Mouse (Mus musculus) kidney, postnatal 4 days (tissue): ENCODE results near the gene Mff.

Experiments used
- DNase-seq, 2 experiments: peaks; one replicate each; pipeline ENCODE4 v3.0.0; 2021; ENCODE audit warnings: mixed read lengths in 2 of 2

Gene Mff

DNA sequence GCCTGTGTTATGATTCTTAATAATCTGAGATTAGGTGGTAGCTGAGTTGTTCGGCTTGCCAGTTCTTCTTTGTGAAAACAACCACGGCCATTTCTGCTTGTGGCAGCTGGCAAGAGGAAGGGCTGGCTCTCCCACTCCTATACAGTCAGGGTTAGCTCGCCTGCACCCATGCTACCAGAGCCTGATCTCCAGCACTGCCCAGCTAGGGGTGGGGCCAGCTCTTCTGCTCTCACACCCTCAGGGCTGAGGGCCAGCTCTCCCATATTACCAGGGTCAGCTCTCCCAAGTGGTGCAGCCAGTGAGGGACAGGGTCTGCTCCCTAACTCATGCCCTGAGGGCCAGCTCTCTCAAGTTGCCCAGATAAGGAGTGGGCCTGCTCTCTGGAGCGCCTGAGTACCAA is 47.7 kb downstream of the Mff start:
- DNase-seq: no peak

DNA sequence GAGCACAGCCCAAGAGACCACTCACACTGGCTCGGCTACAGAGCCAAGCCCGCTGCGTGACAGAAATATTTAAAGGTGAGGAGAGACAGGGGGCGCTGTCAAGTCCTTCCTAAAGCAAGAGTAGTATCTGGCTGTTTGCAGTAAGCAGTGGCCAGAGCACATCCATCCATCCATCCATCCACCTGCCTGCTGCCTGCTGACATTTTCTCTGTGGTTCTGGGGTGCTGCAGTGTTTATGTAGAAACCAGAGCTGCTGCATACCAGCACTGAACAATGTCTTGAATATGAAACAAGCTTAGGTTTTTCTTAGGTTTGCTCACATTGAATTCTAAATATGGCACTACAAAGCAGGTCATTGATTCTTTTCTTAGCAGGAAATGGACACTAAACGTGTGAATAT is 48.5 kb downstream of the Mff start:
- DNase-seq: no peak

DNA sequence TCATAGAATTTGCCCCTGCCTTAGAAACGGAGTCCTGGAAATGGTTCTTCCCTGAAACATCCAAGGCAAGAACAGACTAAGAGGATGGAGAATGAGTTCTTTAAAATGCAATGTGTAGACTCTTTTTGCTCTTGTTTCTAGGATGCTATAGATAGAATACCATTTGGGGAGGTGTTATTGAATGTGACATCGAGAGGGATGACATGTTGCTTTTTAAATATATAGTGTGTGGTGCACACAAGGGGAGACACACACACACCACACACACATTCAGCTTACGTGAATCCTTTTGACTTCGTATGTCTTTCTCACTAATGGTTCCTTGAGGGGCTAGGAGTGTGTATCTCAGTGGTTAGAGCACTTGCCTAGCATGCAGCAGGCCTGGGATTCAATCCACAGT is 50.6 kb downstream of the Mff start:
- DNase-seq: no peak

DNA sequence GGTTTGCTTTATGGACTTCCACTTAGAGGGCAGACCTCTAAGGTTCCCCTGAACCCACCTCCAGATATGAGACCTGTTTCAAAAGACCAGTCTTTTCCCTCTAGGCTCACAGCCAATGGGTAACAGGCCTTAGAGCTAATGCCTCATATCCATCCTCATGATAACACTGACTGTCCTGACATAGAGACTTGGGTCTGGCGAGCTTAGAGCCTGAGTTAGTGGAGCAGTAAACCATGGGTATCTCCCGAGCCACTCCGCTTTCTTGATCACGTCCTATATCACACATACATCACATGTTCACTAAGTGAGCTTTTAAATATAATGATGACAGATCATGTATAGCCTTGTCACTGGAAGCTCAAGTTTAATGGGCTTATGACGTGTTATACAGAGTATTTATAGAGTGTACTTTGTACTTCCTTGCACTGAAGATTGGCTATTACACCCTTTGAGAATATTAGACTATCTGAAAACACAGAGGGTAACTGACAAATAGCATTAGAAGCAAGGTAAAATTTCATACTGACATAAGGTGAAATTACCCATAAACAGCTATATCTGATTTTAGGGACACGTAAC is 54.8 kb downstream of the Mff start:
- DNase-seq: no peak

DNA sequence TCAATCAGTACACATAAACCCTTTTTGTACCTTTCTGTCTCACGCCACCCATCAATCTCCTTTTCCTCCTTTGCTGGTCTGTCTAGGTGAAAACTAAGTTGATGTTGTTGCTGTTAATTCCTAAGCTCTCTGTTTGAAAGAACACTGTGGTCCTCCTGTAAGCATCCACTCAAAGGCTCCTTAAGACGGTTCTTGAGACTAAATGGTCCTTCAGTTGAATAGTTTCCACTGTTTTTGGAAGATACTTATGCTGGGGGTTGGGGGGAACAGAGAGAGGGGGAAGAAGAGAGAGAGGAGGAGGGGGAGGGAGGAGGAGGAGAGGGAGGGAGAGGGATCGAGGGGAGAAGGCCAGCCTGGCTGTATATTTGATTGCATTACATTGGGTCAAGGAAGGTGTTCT is 58.9 kb downstream of the Mff start:
- DNase-seq: no peak

DNA sequence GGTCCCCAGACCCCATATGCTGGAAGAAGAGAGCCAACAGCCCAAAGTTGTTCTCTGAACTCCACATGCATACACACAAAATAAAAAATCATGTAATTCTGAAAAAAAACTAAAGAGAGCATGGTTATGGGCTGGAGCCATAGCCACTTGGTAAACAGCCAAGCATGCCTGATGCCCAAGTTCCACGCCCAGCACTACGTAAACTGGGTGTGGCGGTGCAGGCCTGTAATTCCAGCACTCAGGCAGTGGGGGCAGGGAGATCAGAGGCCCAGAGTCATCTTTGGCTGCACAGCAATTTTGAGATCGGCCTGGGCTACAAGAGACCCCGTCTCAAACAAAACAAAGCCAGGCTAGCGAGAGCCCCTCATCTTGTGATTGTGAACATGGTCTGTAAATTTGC is 60.9 kb downstream of the Mff start:
- DNase-seq: no peak

DNA sequence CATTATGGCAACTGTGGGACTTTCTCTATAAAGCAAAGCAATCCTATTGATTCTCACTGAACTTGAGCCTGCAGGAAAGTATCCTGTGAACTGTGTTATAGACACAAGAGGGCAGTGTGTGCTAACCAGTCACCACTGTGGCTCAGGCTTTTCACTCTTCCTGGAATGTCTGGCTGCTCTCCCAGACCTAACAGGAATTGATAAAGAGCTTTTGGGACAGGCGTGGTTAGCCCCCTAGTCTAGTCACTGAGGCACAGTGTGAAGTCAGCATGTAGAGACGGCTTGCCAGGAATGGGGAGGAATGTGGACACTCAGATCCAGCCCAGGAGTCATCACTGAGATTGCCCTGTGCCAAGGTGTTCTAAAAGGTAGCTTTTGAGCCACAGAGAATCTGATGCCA is 62.7 kb downstream of the Mff start:
- peak; percentile 61 to 74 for DNase-seq

DNA sequence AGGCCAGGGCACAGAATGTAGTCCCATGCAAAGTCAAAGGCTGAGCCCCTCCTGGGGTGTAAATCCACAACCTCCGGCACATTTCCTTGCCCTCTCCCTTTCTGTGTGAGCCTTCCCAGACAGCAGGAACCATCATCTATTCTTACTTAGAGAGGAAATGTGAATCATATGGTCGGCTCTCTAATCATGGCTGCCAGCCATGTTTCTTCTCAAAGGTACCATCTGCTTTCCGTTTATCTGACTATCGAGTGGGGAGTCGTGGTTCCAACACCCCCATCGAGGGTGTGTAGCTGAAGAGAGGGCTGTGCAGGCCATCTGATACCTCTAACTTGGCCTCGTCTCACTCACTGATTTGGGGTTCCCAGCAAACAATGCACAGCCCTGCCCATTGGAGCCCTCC is 63.4 kb downstream of the Mff start:
- no peak for DNase-seq

DNA sequence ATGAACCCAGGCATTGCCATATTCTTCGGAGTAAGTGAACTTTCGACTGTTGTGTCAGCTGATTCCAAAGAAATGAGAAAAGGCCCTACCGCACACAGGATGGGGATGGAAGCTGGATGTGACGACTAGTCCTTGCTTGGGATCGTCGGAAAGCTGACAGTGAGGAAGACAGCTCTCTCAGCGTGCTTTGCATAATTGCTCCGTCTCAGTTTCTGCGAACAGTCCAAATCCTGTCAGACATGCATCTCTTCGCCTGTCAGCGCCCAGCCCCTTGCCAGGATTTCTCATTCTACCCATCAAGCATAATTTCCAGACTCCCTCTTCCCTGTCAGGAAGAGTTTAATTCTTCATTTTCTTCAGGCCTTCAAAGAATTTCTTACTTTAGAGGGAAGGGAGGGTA is 66.4 kb downstream of the Mff start:
- DNase-seq: no peak

DNA sequence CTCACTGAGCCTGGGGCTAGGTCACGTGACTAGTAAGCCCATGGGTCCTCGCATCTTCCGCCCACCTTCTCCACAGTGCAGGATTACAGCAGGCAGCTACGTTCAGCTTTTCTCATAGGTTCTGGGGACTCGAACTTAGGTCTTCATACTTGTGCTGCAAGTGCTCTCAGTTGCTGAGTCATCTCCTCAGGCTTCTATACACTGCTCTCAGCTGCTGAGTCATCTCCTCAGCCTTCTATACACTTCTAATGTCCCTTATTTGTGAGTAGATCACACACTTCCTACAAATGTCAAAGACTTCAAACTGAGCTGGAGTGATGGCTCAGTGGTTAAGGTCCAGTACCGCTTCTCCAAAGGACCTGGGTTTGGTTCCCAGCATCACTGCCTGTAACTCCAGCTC is 67.5 kb downstream of the Mff start:
- no peak for DNase-seq

DNA sequence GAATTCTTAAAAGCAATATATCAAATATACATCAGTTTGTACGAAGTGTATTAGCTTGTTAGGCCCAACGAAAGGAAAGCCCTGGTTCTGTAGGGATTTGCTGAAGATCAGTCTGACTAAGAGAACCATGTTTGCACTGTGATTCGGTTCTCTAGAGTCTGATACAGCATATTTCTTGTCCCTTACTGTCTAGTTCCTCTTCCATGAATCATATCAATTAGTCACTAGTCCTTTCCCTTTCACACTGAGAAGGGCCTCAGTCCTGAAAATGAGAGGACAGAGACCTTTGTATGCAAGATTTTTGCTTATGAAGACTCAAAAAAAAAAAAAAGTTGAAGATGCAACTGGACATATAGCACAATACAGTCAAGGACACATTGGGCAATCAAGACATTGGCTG is 68.4 kb downstream of the Mff start:
- no peak for DNase-seq

DNA sequence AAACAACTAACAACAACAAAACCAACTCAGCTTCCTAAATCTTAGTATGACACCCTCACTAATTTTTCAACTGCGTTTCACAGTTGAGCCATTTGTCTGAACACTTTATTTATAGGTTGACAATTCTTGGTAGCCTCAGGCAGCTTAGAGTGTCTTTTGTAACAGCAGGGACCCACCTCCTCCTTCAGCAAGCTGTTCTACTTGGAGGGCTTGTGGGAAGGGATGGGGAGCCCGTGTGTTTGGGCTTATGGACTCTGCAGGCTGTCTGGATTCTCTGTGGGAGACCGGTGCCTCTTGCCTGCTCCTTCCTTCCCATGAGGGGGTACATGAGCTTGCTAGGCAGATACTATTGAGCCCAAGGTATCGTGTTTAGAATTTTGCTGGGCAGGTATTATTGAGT is 69.3 kb downstream of the Mff start:
- no peak for DNase-seq

DNA sequence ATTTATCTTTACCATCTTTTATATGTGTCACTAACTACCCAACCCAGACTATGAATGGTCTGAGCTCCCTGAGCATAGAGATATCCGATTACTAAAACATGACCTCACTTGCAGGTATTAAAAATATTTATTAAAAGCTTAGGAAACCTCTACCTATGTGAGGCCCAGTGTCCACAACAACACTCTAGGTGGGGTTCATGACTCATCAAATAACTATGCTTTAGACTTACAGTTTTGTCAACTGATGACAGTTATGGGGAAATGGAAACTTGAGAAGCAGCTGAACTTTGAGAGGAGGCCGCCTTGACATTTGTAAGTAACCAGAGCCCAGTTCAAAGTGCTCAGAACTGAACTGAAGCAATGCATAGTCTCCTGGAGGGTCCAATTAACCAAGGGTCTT is 70.5 kb downstream of the Mff start:
- DNase-seq: no peak

DNA sequence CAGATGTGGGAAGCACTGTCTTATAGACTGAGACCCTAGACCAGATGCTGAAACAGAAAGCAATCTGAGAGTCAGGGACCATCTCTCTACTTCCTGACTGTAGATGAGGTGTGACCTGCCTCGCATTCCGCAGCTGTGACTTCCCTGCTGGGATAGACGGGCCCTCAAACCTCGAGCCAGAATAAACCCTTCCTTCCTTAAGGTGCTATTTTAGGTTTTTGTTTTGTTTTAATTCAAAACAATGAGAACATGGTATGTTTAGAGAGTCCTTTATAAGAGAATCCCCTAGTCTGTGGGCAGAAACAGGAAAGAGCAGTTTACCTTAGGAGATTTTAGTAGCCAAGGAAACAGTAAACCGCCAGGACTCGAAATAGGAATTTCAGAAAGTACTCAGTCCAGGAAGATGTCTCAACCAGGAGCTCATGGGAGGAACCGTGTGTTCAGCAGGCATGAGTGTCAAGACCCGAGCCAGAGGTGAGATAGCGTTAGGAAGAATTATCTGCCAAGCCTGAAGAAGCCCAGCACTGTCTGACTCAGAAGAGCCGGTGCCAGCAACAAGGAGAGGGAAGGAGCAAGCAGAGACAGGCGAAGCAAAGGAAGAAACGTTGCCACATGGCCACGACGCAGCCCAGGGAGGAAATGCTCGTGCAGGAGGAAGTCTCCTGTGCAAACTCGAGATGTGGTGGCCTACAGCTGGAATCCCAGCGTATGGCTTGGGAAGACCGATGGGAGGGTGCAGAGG is 71.2 kb downstream of the Mff start:
- no peak for DNase-seq

DNA sequence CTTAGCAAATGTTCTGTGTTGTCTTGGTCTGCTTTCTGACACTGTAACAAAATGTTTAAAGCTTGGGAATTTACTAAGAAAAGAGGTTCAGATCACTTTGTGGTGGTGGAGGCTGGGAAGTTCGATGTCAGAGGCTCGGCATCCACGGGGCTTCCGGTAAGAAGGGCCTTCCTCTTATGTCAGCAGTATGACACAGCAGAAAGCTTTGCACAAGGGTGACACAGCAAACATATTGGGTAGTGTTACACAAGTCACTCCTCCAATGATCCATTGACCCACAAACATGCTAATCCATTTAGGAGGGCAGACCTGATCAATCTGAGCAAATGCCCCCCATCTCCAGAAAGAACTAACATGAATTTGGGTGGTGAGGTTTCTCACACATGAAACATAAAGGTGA is 72.4 kb downstream of the Mff start:
- no peak for DNase-seq

DNA sequence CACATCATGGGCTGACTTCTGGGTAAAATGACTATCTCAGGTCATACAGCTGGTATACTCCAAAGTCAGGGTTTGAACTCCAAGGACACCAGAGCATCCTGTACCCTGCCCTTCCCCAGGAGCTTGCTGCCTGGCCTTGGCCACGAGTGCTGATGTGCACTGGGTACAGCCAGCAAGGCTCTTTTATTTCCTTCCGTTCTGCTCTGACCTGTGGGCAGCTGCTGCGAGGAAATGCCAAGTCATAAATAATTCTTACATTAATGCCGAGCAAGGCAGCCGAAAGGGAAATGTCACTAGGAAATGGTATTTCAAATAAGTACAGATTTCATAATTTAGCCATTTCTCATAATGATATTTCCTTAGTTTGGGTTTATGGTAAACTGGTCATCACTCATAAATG is 73.6 kb downstream of the Mff start:
- peak in 1 of 2 experiments; percentile 38 for DNase-seq

DNA sequence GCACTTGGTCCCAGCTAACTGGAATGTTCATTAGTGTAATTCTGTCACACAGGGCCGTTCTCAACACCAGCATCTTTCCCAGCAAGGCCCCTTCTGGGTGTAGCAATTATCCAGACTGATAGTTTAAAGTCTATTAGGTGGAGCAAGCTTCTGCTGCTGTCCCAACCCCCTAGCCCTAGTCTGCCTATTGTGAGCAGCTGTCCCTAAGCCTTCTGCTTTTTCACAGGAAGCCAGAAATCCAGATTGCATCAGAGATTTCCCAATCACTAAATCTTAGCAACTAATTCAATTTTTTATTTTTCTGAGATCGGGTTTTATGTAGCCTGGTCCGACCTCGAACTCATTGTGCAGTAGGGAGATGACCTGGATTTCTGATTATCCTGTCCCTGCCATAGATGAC is 74.2 kb downstream of the Mff start:
- no peak for DNase-seq

DNA sequence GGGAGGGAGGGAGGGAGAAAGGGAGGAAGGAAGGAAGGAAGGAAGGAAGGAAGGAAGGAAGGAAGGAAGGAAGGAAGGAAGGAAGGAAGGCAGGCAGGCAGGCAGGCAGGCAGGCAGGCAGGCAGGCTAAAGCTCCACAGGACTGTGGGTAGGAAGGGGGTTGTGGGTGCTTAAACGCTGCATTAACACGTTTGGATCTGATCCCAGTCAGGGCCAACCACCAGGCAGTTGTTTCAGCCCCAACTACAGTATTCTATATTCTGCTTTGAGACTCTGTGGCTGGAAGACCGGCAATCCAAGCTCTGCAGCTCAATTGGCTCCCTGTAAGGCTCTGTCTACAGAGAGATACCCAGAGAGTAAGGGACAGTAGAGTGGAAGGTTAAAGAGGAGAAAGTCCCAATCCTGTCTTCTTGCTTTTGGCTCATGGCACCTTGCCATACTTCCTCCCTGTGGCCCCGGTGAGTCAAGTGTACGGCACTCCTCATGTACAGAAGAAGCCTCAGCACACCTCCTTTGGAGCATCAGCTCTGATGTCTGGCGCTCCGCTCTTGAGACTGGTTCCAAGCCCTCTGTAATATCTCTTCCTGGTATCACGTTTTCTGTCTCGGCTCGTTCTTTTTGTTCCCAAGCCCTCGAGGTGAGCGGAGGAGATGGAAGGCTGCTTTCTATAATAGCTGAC is 76.6 kb downstream of the Mff start:
- DNase-seq: no peak
